Mouse (Mus musculus) intestine, embryonic 16.5 days (tissue): Measurements from ENCODE around the gene Pard3b. TPM values are rescaled to one million over a fixed set of nuclear protein-coding genes. Genes with fewer than 3 reads are reported as not detected.

Experiments used
- ATAC-seq: fragments of 200-750 bp; cut with Nextera tagmentation; 2 replicates; pipeline ENCODE4 v1.8.0; 2017; ENCODE audit warnings: moderate TSS enrichment, moderate library complexity
- H3K27ac ChIP-seq: fragments of 300-500 bp; sonication (generic); 2 replicates; pipeline ENCODE4 v1.5.1; 2014; ENCODE audit warnings: mild to moderate bottlenecking, low read length
- H3K27me3 ChIP-seq: fragments of 300-500 bp; sonication (generic); replicated peaks from 2 replicates; pipeline ENCODE4 v1.6.1; 2014; ENCODE audit warnings: low read length, control low read depth, mixed read lengths; ENCODE audit not compliant: control insufficient read depth, insufficient read depth
- H3K36me3 ChIP-seq: fragments of 300-500 bp; sonication (generic); 2 replicates; pipeline ENCODE4 v1.6.1; 2014; ENCODE audit warnings: low read length, control low read depth; ENCODE audit not compliant: control insufficient read depth, insufficient read depth
- H3K4me1 ChIP-seq: fragments of 300-500 bp; sonication (generic); 2 replicates; pipeline ENCODE4 v1.6.1; 2014; ENCODE audit warnings: low read length, control low read depth, mixed read lengths; ENCODE audit not compliant: control insufficient read depth, insufficient read depth
- H3K4me2 ChIP-seq: fragments of 300-500 bp; sonication (generic); 2 replicates; pipeline ENCODE4 v1.6.1; 2014; ENCODE audit warnings: low read depth, low read length, control low read depth
- H3K4me3 ChIP-seq: fragments of 300-500 bp; sonication (generic); 2 replicates; pipeline ENCODE4 v1.5.1; 2014; ENCODE audit warnings: mild to moderate bottlenecking, low read length
- H3K9ac ChIP-seq: fragments of 300-500 bp; sonication (generic); 2 replicates; pipeline ENCODE4 v1.6.1; 2014; ENCODE audit warnings: low read depth, low read length
- H3K9me3 ChIP-seq: fragments of 300-500 bp; sonication (generic); 2 replicates; pipeline ENCODE4 v1.6.1; 2016; ENCODE audit warnings: low read length, control low read depth; ENCODE audit not compliant: control insufficient read depth
- WGBS: fragments of 180-500 bp; shearing (Covaris S2); extraction: QIAGEN DNeasy Blood & Tissue Kit; methylation state at CpG from one replicate; pipeline ENCODE4 v1.1.7; 2014; 5-methylcytosine and 5-hydroxymethylcytosine counted together
- polyA plus RNA-seq: library from polyadenylated mRNA; unstranded; fragments of >200 nt; fragmentation: Nextera tagmentation; extraction: Ambion mirVana; gene quantifications from 2 replicates; pipeline ENCODE4 v1.2.1, GENCODE M21; 2015

Pard3b gene
- polyA plus RNA-seq, 1 experiment from 2014 or later: 22.3 TPM

DNA sequence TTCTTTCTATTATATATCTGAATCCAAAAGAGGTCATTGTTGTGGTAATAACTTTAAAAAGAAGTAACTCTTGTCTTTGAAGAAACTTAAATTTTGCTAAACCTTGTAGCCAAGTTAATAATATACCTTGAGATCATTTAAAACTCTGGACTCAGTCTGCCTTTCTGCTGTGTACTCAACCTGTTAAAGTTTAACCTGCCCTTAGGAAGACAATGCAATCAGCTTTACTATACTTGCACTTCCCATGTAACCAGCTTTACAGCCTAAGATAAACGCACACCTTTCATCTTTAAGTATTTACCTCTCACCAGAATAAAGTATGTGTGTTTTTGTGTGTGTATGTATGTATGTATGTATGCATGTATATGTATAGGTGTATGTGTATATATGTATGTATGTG lies 97.9 kb downstream of the Pard3b start:
- peak; percentile 79 for ATAC-seq
- peaks cover 14% of the 10 kb centered on the region for H3K4me1 ChIP-seq
- H3K4me2 ChIP-seq: no peak overlapping the region
- no peak overlapping the region for H3K9ac ChIP-seq
- no peaks in the 10 kb centered on the region for H3K36me3 ChIP-seq
- H3K9me3 ChIP-seq: no peaks in the 10 kb centered on the region
- 66% methylated on average over 1 of the region's 1 CpGs for WGBS
- no peak overlapping the region for H3K4me3 ChIP-seq
- no peak overlapping the region for H3K27ac ChIP-seq
- H3K27me3 ChIP-seq: no peaks in the 10 kb centered on the region

DNA sequence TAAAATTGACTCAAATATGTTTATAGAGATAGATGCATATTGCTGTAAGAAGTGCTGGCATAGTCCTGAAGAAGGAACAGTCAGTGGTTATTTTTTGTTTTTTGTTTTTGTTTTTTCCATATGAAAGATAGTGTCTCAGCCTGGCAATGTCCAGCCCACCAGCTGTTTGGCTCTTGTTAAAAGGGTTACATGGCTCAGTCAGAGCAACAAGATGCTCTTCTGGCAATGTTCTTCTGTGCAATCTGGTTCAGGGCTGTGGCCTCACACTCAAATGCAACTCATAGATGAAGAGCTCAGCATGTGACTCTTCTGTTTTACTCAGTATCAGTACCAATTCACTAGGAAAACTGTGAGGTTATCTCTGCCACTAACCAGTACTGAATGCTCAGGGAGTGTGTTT lies 104.2 kb downstream of the Pard3b start:
- Histone ChIP-seq H3K9ac (no peak overlapping the region), H3K4me1 (peaks cover 7% of the 10 kb centered on the region), H3K36me3 (no peaks in the 10 kb centered on the region), H3K4me2 (no peak overlapping the region), H3K27ac (no peak overlapping the region), H3K4me3 (no peak overlapping the region), H3K27me3 (no peaks in the 10 kb centered on the region), H3K9me3 (no peaks in the 10 kb centered on the region)
- ATAC-seq: no peak

DNA sequence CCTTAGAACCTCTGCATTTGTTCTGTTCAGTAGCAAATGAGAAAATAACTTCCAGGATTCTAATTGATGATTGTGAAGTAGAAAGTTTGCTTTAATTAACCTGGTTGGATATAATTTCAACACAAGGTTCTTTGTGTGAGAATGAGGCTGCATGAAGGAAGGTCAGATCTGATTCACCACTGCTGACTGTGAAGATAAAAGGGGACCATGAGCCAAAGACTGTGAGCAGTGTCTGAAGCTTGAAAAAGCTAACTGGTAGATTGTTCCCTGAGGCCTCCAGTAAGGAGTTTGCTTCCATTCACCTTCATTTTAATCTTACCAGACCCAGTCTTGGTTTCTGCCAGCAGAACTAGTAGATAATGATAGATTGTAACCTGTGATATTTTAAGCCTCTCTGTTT lies 108.9 kb downstream of the Pard3b start:
- Histone ChIP-seq H3K36me3 (no peaks in the 10 kb centered on the region), H3K4me1 (no peaks in the 10 kb centered on the region), H3K27ac (no peak overlapping the region), H3K4me2 (no peak overlapping the region), H3K9ac (no peak overlapping the region), H3K27me3 (no peaks in the 10 kb centered on the region), H3K4me3 (no peak overlapping the region), H3K9me3 (no peaks in the 10 kb centered on the region)
- ATAC-seq: no peak

DNA sequence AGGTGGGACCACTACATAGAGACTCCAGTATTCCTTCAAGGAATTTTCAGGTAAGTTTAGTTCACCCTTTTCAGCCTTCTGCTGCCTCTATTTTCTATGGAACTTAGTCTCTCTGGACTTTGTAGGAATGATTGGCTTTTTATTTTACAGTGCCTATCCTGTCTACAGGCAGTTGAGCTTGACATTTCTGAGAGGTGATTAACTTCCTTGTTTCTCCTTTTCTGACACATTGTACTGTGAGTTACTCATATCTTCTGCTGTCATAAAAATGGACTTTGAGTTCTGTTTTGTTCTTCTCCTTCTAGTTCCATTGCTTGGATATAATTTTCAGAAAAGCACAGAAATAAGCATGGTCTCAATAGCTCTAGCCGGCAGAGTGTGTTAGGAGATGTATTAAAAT lies 112.4 kb downstream of the Pard3b start:
- Histone ChIP-seq H3K4me3 (no peak overlapping the region), H3K27me3 (no peaks in the 10 kb centered on the region), H3K9me3 (no peaks in the 10 kb centered on the region), H3K4me1 (no peaks in the 10 kb centered on the region), H3K4me2 (0 out of 2 replicates have a peak overlapping the region, but pooled peaks have one; percentile 12), H3K27ac (peak overlapping the region; percentile 80), H3K9ac (no peak overlapping the region), H3K36me3 (no peaks in the 10 kb centered on the region)
- ATAC-seq: peak; percentile 89
- 78% methylated on average over 1 of the region's 1 CpGs for WGBS

DNA sequence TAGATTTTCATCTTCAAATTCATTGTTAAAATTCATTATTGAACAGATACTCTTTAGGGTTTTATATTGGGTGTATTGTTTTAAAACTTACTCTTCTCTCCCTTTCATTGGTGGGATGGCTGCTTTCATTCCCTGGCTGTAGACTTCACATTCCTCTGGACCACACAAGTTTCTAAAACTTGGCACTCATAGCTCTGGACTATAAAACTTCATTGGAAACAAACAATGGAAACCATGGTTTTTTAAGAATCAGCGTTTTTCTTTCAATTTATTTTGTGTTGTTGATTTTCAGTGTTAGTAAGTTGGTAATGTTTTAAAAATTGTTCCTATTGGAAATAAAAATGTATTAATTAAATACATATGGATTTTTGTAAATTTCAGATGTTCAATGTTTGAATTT lies 118.1 kb downstream of the Pard3b start:
- no peak overlapping the region for H3K4me2 ChIP-seq

DNA sequence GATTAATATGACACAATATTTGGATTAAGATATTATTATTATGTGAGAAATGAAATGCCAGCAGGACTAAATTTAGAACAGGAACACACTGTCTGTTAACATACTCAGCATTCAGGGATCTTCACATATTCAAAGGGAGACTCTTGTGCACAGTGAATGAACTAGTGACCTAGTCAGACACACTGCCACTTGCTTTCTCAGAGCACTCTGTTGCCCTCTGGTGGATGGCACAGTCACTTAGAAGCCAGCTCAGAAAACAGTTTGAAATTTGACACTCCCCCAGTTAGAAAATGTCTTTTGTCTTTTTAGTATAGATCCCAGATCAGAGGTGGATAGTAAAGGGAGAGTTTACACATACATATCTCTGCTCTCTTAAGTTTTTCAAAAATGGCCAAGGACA lies 132.6 kb downstream of the Pard3b start:
- Histone ChIP-seq H3K27me3 (no peaks in the 10 kb centered on the region), H3K9me3 (no peaks in the 10 kb centered on the region), H3K4me2 (no peak overlapping the region), H3K9ac (no peak overlapping the region), H3K27ac (no peak overlapping the region), H3K4me1 (peaks cover 3% of the 10 kb centered on the region; the same call in 1 of the 2 replicates), H3K4me3 (no peak overlapping the region), H3K36me3 (no peaks in the 10 kb centered on the region)
- peak; percentile 84 for ATAC-seq

More for the DNA sequence above, 118.1 kb downstream of the Pard3b start:
- Histone ChIP-seq H3K27ac (no peak overlapping the region), H3K4me3 (no peak overlapping the region), H3K9ac (no peak overlapping the region), H3K4me1 (no peaks in the 10 kb centered on the region), H3K9me3 (no peaks in the 10 kb centered on the region), H3K36me3 (no peaks in the 10 kb centered on the region), H3K27me3 (no peaks in the 10 kb centered on the region)
- WGBS: 75% methylated on average over 1 of the region's 1 CpGs
- ATAC-seq: no peak

DNA sequence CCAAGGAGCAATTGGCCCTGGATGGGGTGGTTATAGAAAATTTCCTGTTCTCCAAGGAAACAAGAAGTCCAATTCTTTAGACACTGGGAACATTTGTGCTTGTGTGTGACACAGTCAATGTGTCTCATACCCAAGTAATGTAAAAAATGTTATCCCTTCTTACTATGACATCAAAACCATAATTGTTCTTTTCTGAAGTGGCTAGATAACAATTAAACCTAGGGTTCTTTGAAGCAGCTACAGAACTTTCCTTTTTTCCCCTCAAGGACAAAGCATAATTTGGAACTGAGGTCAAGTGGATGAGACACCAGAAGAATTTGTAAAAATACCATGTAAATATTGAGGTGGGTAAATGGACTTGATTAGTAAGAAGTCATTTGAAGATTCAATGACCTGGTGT lies 140.1 kb downstream of the Pard3b start:
- Histone ChIP-seq H3K9ac (no peak overlapping the region), H3K4me3 (no peak overlapping the region), H3K4me1 (no peaks in the 10 kb centered on the region), H3K27me3 (no peaks in the 10 kb centered on the region), H3K4me2 (no peak overlapping the region), H3K27ac (no peak overlapping the region), H3K9me3 (no peaks in the 10 kb centered on the region), H3K36me3 (no peaks in the 10 kb centered on the region)
- ATAC-seq: no peak

DNA sequence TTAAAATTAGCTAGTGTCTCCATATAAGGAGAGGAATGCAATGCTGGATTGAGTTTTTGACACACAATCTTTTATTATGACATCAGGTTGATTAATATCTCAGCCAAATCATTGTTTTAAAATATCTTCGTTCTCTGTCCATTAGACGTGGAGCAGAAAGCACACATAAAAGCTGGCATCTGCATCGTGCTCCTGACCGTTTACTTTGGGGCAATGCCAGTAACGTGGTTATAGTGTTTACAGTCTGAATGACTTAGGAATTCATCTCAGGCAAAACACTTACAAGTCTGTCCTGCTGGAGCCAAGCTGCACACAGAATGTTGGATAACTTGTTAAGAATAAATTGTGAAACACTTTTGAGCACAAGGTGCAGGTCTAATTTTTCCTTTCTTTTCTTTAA lies 141.3 kb downstream of the Pard3b start:
- WGBS: 32% methylated on average over 5 of the region's 5 CpGs
- 0 out of 2 replicates have a peak, but pooled peaks have one; percentile 40 for ATAC-seq

DNA sequence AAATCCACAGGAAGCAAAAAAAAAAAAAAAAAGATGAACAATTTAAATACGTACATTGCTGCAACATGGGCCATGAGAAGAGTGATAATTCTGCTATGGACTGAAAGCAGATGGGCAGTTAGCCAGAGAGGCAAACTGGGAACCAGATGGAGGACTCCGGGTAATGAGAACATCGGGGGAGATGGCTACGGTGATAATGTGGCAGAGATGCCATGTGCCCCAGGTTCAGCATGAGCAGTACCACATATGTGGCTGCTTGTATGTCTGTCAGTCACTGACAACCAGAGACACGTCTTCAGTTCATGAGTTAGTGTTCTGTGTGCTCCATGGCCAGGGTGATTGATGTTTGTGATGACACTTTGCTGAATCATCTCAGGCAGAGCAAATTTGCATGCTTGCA lies 157.7 kb downstream of the Pard3b start:
- H3K4me1 ChIP-seq: no peaks in the 10 kb centered on the region
- no peak overlapping the region for H3K27ac ChIP-seq
- H3K9ac ChIP-seq: no peak overlapping the region
- no peaks in the 10 kb centered on the region for H3K9me3 ChIP-seq
- WGBS: 78% methylated on average over 5 of the region's 5 CpGs
- H3K27me3 ChIP-seq: no peaks in the 10 kb centered on the region
- no peak overlapping the region for H3K4me3 ChIP-seq
- no peak overlapping the region for H3K4me2 ChIP-seq
- ATAC-seq: no peak
- no peaks in the 10 kb centered on the region for H3K36me3 ChIP-seq

More for the DNA sequence above, 141.3 kb downstream of the Pard3b start:
- no peak overlapping the region for H3K9ac ChIP-seq
- H3K4me1 ChIP-seq: no peaks in the 10 kb centered on the region
- no peaks in the 10 kb centered on the region for H3K9me3 ChIP-seq
- H3K4me2 ChIP-seq: no peak overlapping the region
- H3K27ac ChIP-seq: no peak overlapping the region
- H3K36me3 ChIP-seq: no peaks in the 10 kb centered on the region
- no peaks in the 10 kb centered on the region for H3K27me3 ChIP-seq
- H3K4me3 ChIP-seq: no peak overlapping the region

DNA sequence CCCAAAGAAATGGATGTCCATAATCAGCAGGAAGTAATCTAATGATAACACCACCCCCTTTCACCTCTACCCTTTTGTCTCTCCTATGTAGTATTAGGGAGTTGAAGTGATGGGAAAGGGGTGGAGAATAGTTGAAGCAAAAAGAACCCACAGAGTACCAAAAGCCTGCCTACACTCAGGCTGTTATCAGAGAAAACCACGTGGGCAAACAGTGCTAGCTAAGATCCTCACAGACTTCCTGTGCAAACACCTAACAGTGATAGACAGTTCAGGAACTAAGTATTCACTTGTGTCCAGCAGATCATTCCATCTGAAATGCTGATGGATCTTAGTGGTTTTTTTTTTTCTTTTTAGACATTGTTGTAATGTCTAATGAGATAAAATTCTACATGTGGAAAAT lies 181.6 kb downstream of the Pard3b start:
- no peaks in the 10 kb centered on the region for H3K27me3 ChIP-seq
- no peaks in the 10 kb centered on the region for H3K4me1 ChIP-seq
- H3K9me3 ChIP-seq: no peaks in the 10 kb centered on the region
- 17% methylated on average over 1 of the region's 1 CpGs for WGBS
- H3K36me3 ChIP-seq: no peaks in the 10 kb centered on the region
- no peak for ATAC-seq
- no peak overlapping the region for H3K4me2 ChIP-seq
- H3K27ac ChIP-seq: no peak overlapping the region
- no peak overlapping the region for H3K4me3 ChIP-seq
- no peak overlapping the region for H3K9ac ChIP-seq
